Mouse (Mus musculus) heart, postnatal 36 days (tissue): ENCODE measurements around the gene Slain1. TPM values are rescaled to one million over a fixed set of nuclear protein-coding genes. Genes with fewer than 3 reads are reported as not detected.
A peak's percentile ranks its signal among the peaks of the same experiment; 100 is the strongest.

ENCODE experiments used
- DNase-seq, 2 experiments: peaks; one replicate each; pipeline ENCODE4 v3.0.0; 2021 to 2022
- intact Hi-C: fragments of 180-260 bp; cut with DNase I; formaldehyde crosslinking; loops from one replicate; pipeline ENCODE4 v1.15.1; 2025
- total RNA-seq, 2 experiments: library from RNA; stranded (reverse); gene quantifications; 2 replicates each; pipeline ENCODE4 v1.2.3; 2021

The Slain1 gene
- total RNA-seq, 2 experiments from 2014 or later = 0.22 TPM

DNA sequence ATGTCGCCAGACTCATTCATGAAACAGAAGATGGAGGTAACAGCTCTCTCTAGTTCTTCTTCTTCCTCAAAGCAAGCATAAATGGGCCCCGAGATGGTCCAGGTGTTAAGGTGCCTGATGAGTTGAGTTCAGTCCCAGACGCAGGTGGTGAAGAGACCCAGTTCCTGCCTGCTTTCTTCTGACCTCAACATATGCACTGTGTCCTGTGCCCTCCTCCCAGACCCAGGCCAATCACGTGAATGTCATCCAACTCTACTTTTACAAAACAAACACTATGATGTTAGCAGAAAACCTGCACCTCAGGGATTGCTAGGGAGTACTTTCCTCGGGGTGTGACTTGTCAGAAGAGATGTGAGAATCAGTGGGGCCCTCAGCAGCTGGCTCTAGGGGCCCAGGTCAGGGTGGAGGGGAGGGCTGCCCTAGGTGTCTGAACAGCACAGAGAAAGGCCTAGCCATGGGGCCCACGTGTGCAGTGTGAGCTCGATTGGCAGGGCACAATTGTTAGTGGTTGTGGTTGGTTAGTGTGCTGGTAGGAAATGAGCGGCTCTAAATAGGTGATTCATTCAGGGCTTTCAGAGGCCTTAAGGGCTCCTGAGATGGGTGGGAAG, 16.4 kb downstream of the Slain1 start:
- no peak for DNase-seq
- intact Hi-C loops = no loop called here

DNA sequence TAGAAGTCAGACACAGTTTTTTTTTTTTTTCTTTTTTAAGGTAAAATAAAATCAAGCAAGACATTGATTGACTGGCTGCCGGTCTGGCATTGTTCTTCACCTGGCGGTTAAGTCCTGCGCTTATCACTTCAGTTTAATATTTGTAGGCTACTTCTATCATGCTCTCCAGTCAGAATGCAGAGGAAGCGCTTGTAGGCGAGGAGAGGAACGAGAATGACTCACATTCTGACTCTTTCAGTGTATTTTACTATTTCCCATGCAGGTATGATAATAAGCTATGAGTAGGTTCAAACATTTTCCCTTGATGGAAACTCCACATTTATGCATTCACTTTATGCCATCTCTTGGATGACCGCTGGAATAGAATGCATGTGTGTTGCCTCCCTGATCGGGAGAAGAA, 17.0 kb downstream of the Slain1 start:
- no peak for DNase-seq
- intact Hi-C loops = no loop called here

DNA sequence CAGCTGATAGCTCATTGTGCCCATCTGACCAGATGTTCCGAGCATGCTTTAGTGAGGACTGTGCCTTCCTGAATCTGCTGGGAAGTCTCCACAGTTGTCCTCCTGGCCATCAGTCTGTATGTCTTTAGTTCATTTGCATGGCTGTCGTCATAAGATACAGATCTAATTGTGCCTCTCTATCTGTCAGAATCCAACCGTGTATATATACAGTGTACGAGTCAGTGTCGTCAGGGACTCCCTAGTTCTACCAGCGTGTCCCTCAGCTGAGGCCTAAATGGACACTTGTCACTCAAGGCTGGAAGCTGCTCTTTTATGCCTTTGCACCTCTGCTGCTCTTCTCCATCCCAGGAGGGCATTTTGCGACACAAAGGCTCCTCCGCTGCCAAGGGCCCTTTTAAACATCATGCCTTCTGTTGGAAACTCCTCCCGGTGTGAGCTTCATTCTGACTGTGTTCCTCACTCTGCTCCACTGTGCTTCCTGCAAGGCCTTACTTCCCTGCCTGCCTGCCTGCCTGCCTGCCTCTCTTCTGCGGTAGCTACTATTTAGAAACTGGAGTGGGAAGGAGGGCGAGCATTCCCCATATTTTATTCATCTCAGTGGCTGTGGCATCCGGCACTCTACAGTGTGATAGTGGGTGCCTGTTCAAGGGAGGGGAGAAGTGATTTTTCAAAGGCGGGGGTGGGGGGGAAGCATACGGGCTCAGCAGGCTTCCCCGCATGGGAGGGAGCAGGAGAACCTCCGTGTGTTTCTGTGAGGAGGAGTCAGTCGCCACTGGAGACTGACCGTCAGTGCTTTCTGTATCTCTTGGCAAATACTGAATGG, 29.6 kb downstream of the Slain1 start:
- intact Hi-C loops = no loop called here
- DNase-seq = no peak

GRCm38 (mm10) chr14:103680285-103680819, 30.3 kb downstream of the Slain1 start:
- intact Hi-C loops = no loop called here

GRCm38 (mm10) chr14:103682633-103683390, 32.8 kb downstream of the Slain1 start:
- intact Hi-C loops = no loop called here

More at GRCm38 (mm10) chr14:103680285-103680819, 30.3 kb downstream of the Slain1 start:
- DNase-seq = no peak

DNA sequence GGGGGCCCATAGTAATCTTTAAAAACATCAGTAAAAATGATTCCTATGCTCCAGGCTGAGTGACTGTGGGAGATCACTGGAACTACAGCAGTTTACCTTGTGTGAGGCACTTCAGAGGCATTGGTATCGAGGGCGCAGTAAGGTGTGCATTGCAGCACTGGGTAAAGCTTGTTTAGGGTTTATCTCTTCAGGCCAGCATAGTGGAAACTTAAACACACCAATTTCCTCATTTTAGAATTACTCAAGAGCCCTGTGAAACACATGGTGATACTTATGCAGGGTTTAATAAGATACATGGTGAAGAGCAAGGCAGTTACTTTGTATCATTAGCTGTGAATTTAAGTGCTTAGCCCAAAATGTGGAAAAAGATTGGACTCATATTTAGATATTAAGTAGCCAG, 37.0 kb downstream of the Slain1 start:
- no peak for DNase-seq
- intact Hi-C loops = no loop called here

More at GRCm38 (mm10) chr14:103682633-103683390, 32.8 kb downstream of the Slain1 start:
- DNase-seq = no peak

DNA sequence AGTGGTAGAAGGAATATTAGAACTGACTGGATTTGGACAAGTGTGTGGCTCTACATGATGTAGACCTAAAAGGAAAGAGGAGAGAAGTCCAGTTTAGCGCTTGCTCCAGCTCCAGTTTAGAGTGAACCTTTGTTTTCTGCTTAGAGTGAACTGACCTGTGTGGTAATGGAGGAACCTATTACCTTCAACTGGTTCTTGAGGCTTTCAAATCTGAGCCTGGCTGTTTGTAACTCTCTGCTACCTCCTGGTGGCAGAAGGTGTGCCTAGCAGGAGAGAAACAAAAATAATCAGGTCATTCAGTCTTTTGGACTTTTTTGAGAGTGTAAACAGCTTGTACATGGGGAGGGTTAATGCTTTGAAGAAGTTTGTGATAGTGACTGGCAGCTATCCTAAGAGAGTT, 44.3 kb downstream of the Slain1 start:
- intact Hi-C loops = loop anchor here (1.0 to 10.0 kb wide), 2 partner anchors 144 to 629 kb away; no protein-coding TSS in a partner anchor
- peak; percentile 29 to 32 for DNase-seq

DNA sequence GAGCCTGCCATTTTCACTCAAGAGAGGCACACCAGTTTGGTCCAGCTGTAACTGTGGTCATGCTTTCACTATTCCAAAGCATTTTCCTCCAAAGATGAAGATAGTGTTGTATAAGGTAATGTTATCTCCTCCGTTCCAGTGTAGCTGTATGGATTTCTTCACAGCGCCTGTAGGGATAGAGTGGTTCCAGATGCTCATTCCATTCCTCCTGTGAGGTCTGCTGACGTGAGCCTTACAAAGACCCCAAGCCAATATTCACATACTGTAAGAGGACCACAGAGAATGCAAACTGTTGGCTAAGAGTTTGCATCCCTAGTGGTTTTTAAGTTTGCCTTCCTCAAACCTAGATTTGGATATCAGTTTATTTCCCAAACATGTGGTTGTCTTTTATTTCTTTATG, 45.6 kb downstream of the Slain1 start:
- intact Hi-C loops = loop anchor here (10.0 kb wide), 1 partner anchor 631 kb away; no protein-coding TSS in a partner anchor
- DNase-seq = no peak

DNA sequence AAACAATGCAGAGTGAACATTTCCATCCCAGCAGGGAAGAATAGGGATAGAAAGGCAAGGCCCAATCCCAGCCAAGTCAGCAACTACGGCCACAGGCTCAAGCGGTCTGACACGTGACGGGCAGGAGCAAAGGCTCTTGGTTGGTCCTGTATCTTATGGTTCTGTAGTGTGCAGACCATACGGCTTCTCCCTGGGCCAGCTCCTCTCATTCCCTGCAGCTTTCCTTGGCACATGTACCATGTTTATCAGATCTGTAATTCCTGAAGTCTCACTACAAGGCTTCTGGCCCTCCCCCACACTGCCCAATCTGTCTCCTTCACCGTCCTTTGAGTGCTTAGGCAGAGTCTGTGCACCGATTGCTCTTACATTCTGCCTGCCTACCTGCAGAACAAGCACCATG, 47.1 kb downstream of the Slain1 start:
- DNase-seq = no peak
- intact Hi-C loops = loop anchor here (10.0 kb wide), 1 partner anchor 632 kb away; no protein-coding TSS in a partner anchor

DNA sequence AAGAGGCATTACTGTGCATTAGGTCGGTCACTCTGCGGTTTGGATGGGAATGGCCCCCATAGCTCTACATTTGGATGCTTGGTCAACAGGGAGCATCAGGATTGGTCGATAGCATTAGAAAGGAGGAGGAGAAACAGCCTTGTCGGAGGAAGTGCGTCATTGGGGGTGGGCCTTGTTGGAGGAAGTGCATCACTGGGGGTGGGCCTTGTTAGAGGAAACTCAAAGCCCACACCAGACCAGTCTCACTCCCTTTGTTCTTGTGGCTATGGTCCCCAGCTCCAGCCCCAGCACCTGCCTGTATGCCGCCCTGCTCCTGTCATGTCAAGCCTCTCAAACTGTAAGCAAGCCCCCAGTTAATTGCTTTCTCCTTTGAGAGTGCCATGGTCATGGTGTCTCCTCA, 49.3 kb downstream of the Slain1 start:
- intact Hi-C loops = loop anchor here (10.0 kb wide), 1 partner anchor 635 kb away; no protein-coding TSS in a partner anchor
- no peak for DNase-seq

DNA sequence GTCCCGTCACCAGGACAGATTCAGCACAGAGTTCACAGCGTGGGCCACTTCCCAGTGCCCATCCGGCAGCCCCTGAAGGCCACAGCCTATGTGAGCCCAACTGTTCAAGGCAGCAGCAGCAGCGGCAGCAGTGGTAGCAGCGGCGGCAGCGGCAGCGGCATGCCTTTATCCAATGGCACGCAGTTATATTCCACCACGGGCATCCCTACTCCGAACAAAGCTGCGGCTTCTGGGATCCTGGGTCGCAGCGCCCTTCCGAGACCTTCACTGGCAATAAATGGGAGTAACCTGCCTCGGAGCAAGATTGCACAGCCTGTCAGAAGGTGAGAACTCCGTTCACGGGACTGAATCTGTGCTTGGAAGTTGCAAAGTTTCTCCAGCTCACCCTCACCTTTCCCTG, 52.5 kb downstream of the Slain1 start:
- intact Hi-C loops = no loop called here
- no peak for DNase-seq

DNA sequence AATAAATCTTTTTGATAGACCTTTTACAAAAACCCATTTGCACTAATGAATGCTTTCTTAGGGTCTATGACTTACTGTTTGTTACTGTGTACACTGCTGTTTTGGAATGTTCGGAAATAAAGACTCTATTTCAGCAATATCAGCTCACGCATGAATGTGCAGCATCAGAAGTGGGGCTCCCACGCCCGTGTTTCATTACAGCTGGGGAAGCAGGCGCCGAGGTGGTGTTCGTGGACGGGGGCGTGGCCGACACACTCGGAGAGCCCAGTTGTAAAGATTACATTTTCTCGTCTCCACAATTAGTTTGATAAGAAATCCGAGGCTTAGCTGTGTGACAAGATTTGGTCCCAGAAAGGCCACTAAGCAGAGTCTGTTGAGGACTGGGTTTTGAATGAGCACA, 54.7 kb downstream of the Slain1 start:
- no peak for DNase-seq
- intact Hi-C loops = loop anchor here (5.0 kb wide), 1 partner anchor 328 kb away; no protein-coding TSS in a partner anchor

DNA sequence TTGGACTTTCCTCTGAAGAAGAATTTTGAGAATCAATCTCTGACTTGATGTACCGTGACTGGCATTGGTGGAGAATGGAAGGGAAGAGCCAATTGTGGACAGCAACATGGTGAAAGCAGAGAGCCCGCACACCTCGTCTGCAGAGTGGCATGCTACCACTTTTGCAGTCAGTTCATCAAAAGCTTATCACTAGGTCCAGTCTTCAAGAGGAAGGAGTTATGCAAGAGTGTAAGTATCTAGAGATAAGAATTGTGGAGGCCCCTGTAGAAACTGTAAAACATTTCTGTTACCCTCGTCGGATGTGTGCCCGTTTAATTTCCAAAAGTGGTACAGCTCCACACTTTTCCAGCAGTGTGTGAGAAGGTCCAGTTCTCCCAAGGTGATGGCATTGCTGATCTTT, 56.3 kb downstream of the Slain1 start:
- DNase-seq = no peak
- intact Hi-C loops = loop anchor here (5.0 kb wide), 1 partner anchor 326 kb away; no protein-coding TSS in a partner anchor

DNA sequence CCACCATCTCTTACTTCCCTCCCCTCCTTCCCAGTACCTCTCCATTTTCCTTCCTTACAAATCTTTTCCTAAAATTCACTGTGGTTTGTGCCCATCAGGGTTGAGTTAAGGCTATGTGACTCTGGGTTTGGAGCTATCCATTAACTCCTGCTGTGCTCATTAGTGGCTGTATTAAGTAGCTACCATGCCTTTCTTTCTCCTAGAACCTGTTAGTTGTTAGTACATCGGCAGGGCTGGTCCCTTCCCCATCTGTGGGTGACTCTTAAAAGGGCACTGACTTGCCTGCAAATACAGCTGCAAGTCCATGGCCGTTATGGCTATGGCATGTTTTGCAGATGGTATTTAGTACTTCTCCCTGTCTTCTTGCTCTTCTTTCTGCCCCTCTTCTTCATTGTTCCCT, 58.6 kb downstream of the Slain1 start:
- DNase-seq = no peak

DNA sequence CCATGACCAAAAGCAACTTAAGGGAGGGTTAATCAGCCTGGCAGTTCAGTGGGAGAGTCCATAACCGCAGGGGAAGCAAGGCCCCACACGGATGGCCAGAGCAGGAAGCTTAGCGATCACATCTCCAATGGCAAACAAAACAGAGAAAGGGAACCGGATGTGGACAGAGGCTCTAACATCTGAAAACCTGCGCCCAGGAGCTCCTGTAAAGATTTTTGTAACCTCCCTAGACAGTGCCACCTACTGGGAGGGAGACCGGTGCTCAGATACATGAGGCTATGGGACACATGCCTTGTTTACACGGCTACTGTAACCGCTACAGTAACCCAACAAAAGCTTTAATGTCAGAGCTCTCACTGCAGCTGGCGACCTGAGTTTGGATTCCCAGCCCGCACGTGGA, 59.2 kb downstream of the Slain1 start:
- DNase-seq = no peak
- intact Hi-C loops = loop anchor here (5.0 kb wide), 1 partner anchor 323 kb away; no protein-coding TSS in a partner anchor

More for the DNA sequence above, 58.6 kb downstream of the Slain1 start:
- intact Hi-C loops = loop anchor here (5.0 kb wide), 1 partner anchor 324 kb away; no protein-coding TSS in a partner anchor

- intact Hi-C loops = loop anchor here (10.0 kb wide), 3 partner anchors 212 to 1102 kb away; partner anchors contain the start of gene Pou4f1
- DNase-seq = no peak
These were observed 63.0 kb downstream of the Slain1 start for GRCm38 (mm10) chr14:103712986-103713385.

GRCm38 (mm10) chr14:103717516-103717915, 67.5 kb downstream of the Slain1 start:
- DNase-seq = peak in 1 of 2 experiments; percentile 51
- intact Hi-C loops = loop anchor here (10.0 kb wide), 3 partner anchors 207 to 1097 kb away; partner anchors contain the start of gene Pou4f1

- intact Hi-C loops = loop anchor here (1.0 to 10.0 kb wide), 5 partner anchors 67 to 1097 kb away; partner anchors contain the start of gene Pou4f1
- no peak for DNase-seq
These were observed 68.0 kb downstream of the Slain1 start for GRCm38 (mm10) chr14:103717979-103718378.

- intact Hi-C loops = loop anchor here (1.0 to 10.0 kb wide), 5 partner anchors 66 to 1096 kb away; partner anchors contain the start of gene Pou4f1
- no peak for DNase-seq
These were observed 68.4 kb downstream of the Slain1 start for GRCm38 (mm10) chr14:103718393-103718792.
